Mouse (Mus musculus) CD4-positive, CD25-positive, alpha-beta regulatory T cell, adult 4 months (primary cell): Measurements from ENCODE around the gene H2-M1. TPM values are rescaled to one million over a fixed set of nuclear protein-coding genes. Genes with fewer than 3 reads are reported as not detected.

Source experiments
- ATAC-seq: one replicate; pipeline ENCODE4 v1.8.0; 2017
- polyA plus RNA-seq, 2 experiments: library from polyadenylated mRNA; unstranded; fragments of 100-300 nt; shearing (Covaris generic); gene quantifications; one replicate each; pipeline ENCODE4 v1.2.1; 2017

The H2-M1 gene
- not detected for polyA plus RNA-seq

- ATAC-seq: no peak
Observed at GRCm38 (mm10) chr17:36672119-36672518, at the start of gene H2-M1. Gene H2-M1 (minus strand): TSS chr17:36672219.

- no peak for ATAC-seq
Observed at GRCm38 (mm10) chr17:36697693-36698092, 25.7 kb upstream of the H2-M1 start.

DNA sequence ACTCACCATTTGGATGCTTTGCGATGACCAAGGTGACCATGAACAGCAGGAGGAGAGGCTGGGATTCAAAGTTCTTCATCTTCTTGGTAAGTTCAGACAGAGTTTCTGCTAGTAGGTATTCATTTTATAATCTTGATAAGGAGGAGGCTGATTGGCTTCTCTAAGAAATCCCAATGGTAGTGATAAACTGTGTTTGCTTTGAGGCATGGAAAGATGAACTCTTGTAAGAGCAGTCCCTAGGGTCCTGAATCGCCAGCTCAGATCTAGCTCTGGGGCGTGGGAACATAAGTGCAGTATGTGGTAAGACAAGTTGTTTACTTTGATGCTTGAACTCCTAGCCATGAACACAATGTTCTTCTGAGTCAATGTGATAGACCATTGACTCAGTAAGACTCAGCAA lies 29.5 kb downstream of the H2-M1 start, which contains the start of gene H2-M9:
Gene H2-M9, minus strand, starts transcription at position 101 of the 400 bp plus-strand sequence.
- ATAC-seq: no peak

Other genes with a start within 250 kb of the H2-M1 start
- not detected for gene H2-M10.4, start 209.9 kb downstream of the H2-M1 start, polyA plus RNA-seq
- gene H2-M11, start 125.1 kb downstream of the H2-M1 start, polyA plus RNA-seq: not detected
- not detected for gene H2-M9, start 29.6 kb downstream of the H2-M1 start, polyA plus RNA-seq
- not detected for gene H2-M10.5, start 100.7 kb upstream of the H2-M1 start, polyA plus RNA-seq
- gene H2-M10.6, start 140.0 kb upstream of the H2-M1 start, polyA plus RNA-seq: not detected
- gene Trim26, start 164.9 kb upstream of the H2-M1 start, polyA plus RNA-seq: 10 to 100 TPM; 76.3 to 99.4 TPM
- under 1 TPM in 1 of 2 experiments, not detected in 1; 0.79 TPM for gene Trim15, start 195.0 kb upstream of the H2-M1 start, polyA plus RNA-seq
- gene Trim10, start 197.4 kb upstream of the H2-M1 start, polyA plus RNA-seq: under 1 TPM in 1 of 2 experiments, not detected in 1; 0.28 TPM
- gene Trim40, start 217.9 kb upstream of the H2-M1 start, polyA plus RNA-seq: not detected
- gene Trim31, start 225.9 kb upstream of the H2-M1 start, polyA plus RNA-seq: not detected